Mouse (Mus musculus): Measurements from ENCODE around the gene Fgfr1op. TPM values are rescaled to one million over a fixed set of nuclear protein-coding genes. Genes with fewer than 3 reads are reported as not detected.
"Not testable (repeated sequence)": the region's sequence is repeated elsewhere in the genome, so short reads cannot be mapped to it uniquely, and the experiment has no call there.

The Fgfr1op gene
- polyA plus RNA-seq, 1 experiment from 2014 or later: 31.4 TPM

- Histone ChIP-seq H3K4me2 (ENCODE audit: low read length) (no peak overlapping the region), H3K27ac (ENCODE audit: low read depth, low read length) (no peak overlapping the region), H3K36me3 (ENCODE audit: control insufficient read depth, insufficient read depth, low read length) (peaks cover 11% of the 10 kb centered on the region), H3K4me3 (ENCODE audit: low read length) (no peak overlapping the region), H3K27me3 (replicated peaks; ENCODE audit: control insufficient read depth, insufficient read depth, low read length) (no peaks in the 10 kb centered on the region), H3K9me3 (ENCODE audit: control insufficient read depth, low read length) (no peaks in the 10 kb centered on the region), H3K4me1 (ENCODE audit: control insufficient read depth, insufficient read depth, low read depth, low read length) (no peaks in the 10 kb centered on the region), H3K9ac (ENCODE audit: low read depth, low read length) (no peak overlapping the region)
- no peak for ATAC-seq
- 91% methylated on average over 8 of the region's 8 CpGs for WGBS
Observed at GRCm38 (mm10) chr17:8195685-8196376, 30.5 kb downstream of the Fgfr1op start.

GRCm38 (mm10) chr17:8197652-8198051 lies 32.4 kb downstream of the Fgfr1op start:
- Histone ChIP-seq H3K27ac (ENCODE audit: low read depth, low read length) (no peak overlapping the region), H3K4me1 (ENCODE audit: control insufficient read depth, insufficient read depth, low read depth, low read length) (no peaks in the 10 kb centered on the region), H3K36me3 (ENCODE audit: control insufficient read depth, insufficient read depth, low read length) (peaks cover 7% of the 10 kb centered on the region), H3K4me2 (ENCODE audit: low read length) (no peak overlapping the region), H3K9ac (ENCODE audit: low read depth, low read length) (no peak overlapping the region), H3K27me3 (replicated peaks; ENCODE audit: control insufficient read depth, insufficient read depth, low read length) (no peaks in the 10 kb centered on the region), H3K9me3 (ENCODE audit: control insufficient read depth, low read length) (no peaks in the 10 kb centered on the region), H3K4me3 (ENCODE audit: low read length) (no peak overlapping the region)
- 72% methylated on average over 3 of the region's 3 CpGs for WGBS
- no peak for ATAC-seq

DNA sequence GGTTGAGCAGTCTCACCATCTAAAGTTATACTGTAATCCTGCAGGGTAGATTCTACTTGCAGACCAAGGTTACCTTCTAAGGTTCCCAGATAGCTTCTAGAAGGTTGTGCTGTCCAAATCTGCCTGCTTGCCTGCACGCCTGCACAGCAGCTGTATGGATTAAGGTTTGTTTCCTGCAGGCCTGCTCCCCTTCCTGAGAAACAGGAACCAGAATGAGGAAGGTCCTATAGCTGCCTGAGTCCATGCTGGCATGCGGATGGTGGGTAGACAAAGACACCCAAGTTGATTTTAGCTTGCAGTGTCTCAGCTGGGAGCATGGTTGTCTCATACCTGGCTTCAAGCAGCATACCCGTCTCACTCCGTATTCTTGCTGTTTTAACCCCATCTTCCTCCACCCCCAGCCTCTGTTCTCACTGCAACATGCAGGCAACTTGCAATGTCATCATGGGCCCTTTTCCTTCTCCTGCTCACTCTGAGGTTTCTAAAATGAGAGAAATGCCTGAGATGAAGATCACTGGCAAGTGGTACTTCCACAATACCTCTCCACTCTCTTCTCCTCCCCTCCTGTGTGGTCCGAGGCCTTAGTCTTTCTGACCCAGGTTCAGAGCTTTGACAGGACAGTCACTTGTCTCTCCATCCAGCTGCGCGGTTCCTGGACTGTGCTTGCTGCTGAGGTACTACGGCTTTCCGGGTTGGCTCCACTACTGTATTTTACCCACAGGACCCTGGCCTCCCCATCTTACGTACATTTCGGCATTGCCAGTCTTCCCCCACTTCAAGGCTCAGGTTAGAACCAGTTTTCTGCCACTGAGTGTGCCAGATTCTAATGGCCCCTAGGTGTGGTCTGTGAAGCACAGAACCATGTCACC lies 34.0 kb downstream of the Fgfr1op start:
- Histone ChIP-seq H3K4me3 (ENCODE audit: low read length) (no peak overlapping the region), H3K27me3 (replicated peaks; ENCODE audit: control insufficient read depth, insufficient read depth, low read length) (no peaks in the 10 kb centered on the region), H3K4me2 (ENCODE audit: low read length) (no peak overlapping the region), H3K27ac (ENCODE audit: low read depth, low read length) (no peak overlapping the region), H3K9ac (ENCODE audit: low read depth, low read length) (no peak overlapping the region), H3K4me1 (ENCODE audit: control insufficient read depth, insufficient read depth, low read depth, low read length) (no peaks in the 10 kb centered on the region), H3K9me3 (ENCODE audit: control insufficient read depth, low read length) (no peaks in the 10 kb centered on the region), H3K36me3 (ENCODE audit: control insufficient read depth, insufficient read depth, low read length) (peaks cover 3% of the 10 kb centered on the region)
- no peak for ATAC-seq
- 90% methylated on average over 11 of the region's 11 CpGs for WGBS

GRCm38 (mm10) chr17:8199936-8200330 lies 34.6 kb downstream of the Fgfr1op start:
- no peak for ATAC-seq
- 75% methylated on average over 1 of the region's 1 CpGs for WGBS
- H3K4me1 ChIP-seq (ENCODE audit: control insufficient read depth, insufficient read depth, low read depth, low read length): no peaks in the 10 kb centered on the region
- H3K4me3 ChIP-seq (ENCODE audit: low read length): no peak overlapping the region
- no peaks in the 10 kb centered on the region for H3K9me3 ChIP-seq (ENCODE audit: control insufficient read depth, low read length)
- H3K4me2 ChIP-seq (ENCODE audit: low read length): no peak overlapping the region
- H3K27ac ChIP-seq (ENCODE audit: low read depth, low read length): no peak overlapping the region
- H3K9ac ChIP-seq (ENCODE audit: low read depth, low read length): no peak overlapping the region
- H3K36me3 ChIP-seq (ENCODE audit: control insufficient read depth, insufficient read depth, low read length): no peaks in the 10 kb centered on the region; the same call in 1 of the 2 replicates
- H3K27me3 ChIP-seq (replicated peaks; ENCODE audit: control insufficient read depth, insufficient read depth, low read length): no peaks in the 10 kb centered on the region

DNA sequence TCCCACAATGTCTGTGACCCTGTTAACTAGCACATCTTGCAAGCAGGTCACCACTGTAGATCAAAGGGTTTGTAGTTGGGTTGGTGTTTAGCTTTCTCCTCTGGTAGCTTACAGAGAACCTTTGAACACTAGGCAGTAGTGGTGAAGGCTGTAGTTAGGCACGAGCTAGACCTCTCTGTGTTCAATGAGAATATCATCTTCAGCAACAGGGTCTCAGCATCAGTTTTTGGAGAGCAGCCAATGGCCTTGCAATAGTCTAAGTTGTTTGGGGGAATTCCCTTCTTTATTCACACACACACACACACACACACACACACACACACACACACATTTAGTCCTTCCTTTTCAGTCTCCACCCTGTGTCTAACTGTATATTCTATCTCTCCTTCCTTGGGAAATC lies 38.2 kb downstream of the Fgfr1op start:
- Histone ChIP-seq H3K9ac (ENCODE audit: low read depth, low read length) (no peak overlapping the region), H3K4me2 (ENCODE audit: low read length) (no peak overlapping the region), H3K27ac (ENCODE audit: low read depth, low read length) (no peak overlapping the region), H3K4me3 (ENCODE audit: low read length) (no peak overlapping the region), H3K9me3 (ENCODE audit: control insufficient read depth, low read length) (no peaks in the 10 kb centered on the region), H3K4me1 (ENCODE audit: control insufficient read depth, insufficient read depth, low read depth, low read length) (no peaks in the 10 kb centered on the region), H3K36me3 (ENCODE audit: control insufficient read depth, insufficient read depth, low read length) (no peaks in the 10 kb centered on the region), H3K27me3 (replicated peaks; ENCODE audit: control insufficient read depth, insufficient read depth, low read length) (no peaks in the 10 kb centered on the region)
- ATAC-seq: no peak
- whole genome bisulfite sequencing: 78% methylated on average over 1 of the region's 1 CpGs

DNA sequence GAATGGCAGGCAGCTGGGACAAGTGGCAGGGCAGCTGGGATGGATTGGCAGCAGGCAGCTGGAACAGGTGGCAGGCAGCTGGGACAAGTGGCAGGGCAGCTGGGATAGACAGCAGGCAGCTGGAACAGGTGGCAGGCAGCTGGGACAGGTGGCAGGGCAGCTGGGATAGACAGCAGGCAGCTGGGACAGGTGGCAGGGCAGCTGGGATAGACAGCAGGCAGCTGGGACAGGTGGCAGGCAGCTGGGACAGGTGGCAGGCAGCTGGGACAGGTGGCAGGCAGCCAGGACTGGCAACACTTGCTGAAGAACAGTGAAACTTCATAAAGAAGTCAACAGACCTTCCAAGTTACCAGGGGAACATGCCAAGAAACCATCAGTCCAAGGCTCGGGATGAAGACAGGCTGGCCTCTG lies 39.9 kb downstream of the Fgfr1op start:
- not testable (repeated sequence) for H3K4me1 ChIP-seq (ENCODE audit: control insufficient read depth, insufficient read depth, low read depth, low read length); H3K4me2 ChIP-seq (ENCODE audit: low read length); H3K9ac ChIP-seq (ENCODE audit: low read depth, low read length); H3K36me3 ChIP-seq (ENCODE audit: control insufficient read depth, insufficient read depth, low read length); H3K27me3 ChIP-seq (replicated peaks; ENCODE audit: control insufficient read depth, insufficient read depth, low read length); H3K9me3 ChIP-seq (ENCODE audit: control insufficient read depth, low read length); H3K27ac ChIP-seq (ENCODE audit: low read depth, low read length); ATAC-seq; H3K4me3 ChIP-seq (ENCODE audit: low read length)
- WGBS: 70% methylated on average over 1 of the region's 1 CpGs

- H3K27me3 ChIP-seq (replicated peaks; ENCODE audit: control insufficient read depth, insufficient read depth, low read length): no peaks in the 10 kb centered on the region
- H3K4me3 ChIP-seq (ENCODE audit: low read length): no peak overlapping the region
- WGBS: 98% methylated on average over 5 of the region's 5 CpGs
- no peaks in the 10 kb centered on the region for H3K36me3 ChIP-seq (ENCODE audit: control insufficient read depth, insufficient read depth, low read length)
- H3K9ac ChIP-seq (ENCODE audit: low read depth, low read length): no peak overlapping the region
- H3K9me3 ChIP-seq (ENCODE audit: control insufficient read depth, low read length): no peaks in the 10 kb centered on the region
- H3K4me1 ChIP-seq (ENCODE audit: control insufficient read depth, insufficient read depth, low read depth, low read length): no peaks in the 10 kb centered on the region
- H3K4me2 ChIP-seq (ENCODE audit: low read length): no peak overlapping the region
- ATAC-seq: no peak
- H3K27ac ChIP-seq (ENCODE audit: low read depth, low read length): no peak overlapping the region
Observed at GRCm38 (mm10) chr17:8206691-8207090, 41.4 kb downstream of the Fgfr1op start.

DNA sequence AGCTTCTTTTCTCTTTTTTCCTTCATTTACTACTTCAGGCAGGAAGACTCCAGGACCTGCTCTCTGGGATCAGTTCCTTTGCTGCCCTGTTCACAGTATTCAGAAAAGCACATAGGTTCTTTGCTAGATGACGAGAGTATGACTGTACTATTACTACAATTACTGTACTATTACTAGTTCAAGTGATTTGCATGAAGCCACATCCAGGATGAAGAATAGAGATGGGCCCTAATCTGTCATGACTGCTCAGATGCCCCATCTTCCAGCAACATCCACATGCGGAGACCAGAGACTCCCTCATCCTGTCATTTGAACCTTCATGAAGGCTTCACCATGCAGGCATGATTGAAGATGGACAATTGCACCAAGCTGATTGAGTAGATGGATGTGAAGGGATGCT lies 44.4 kb downstream of the Fgfr1op start:
- Histone ChIP-seq H3K27me3 (replicated peaks; ENCODE audit: control insufficient read depth, insufficient read depth, low read length) (no peaks in the 10 kb centered on the region), H3K4me2 (ENCODE audit: low read length) (no peak overlapping the region), H3K9me3 (ENCODE audit: control insufficient read depth, low read length) (no peaks in the 10 kb centered on the region), H3K9ac (ENCODE audit: low read depth, low read length) (no peak overlapping the region), H3K27ac (ENCODE audit: low read depth, low read length) (no peak overlapping the region), H3K4me1 (ENCODE audit: control insufficient read depth, insufficient read depth, low read depth, low read length) (no peaks in the 10 kb centered on the region), H3K36me3 (ENCODE audit: control insufficient read depth, insufficient read depth, low read length) (no peaks in the 10 kb centered on the region), H3K4me3 (ENCODE audit: low read length) (no peak overlapping the region)
- no peak for ATAC-seq
- WGBS: 92% methylated on average over 2 of the region's 2 CpGs

DNA sequence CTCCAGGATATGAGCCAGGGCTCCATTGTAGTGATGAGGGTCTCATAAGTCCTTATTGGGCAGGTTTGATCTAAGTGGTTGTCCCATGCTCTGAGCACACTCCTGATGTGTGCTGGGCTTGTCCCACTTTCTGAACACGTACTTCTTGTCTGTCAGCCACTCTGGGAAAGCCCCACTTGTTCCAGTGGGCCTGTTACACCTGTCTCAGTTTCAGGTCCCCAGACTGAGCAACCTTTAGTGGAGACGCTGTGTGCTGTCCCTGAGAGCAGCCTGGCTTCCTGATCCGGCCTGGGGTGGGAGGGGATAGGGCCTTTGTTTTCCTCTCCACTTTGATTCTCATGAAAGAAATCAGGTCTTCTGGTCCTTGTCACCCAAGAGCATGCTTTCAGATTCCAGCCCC lies 44.9 kb downstream of the Fgfr1op start:
- no peaks in the 10 kb centered on the region for H3K27me3 ChIP-seq (replicated peaks; ENCODE audit: control insufficient read depth, insufficient read depth, low read length)

More for the DNA sequence above, 44.9 kb downstream of the Fgfr1op start:
- no peak overlapping the region for H3K4me3 ChIP-seq (ENCODE audit: low read length)
- 55% methylated on average over 3 of the region's 3 CpGs for WGBS
- H3K36me3 ChIP-seq (ENCODE audit: control insufficient read depth, insufficient read depth, low read length): no peaks in the 10 kb centered on the region
- no peak overlapping the region for H3K9ac ChIP-seq (ENCODE audit: low read depth, low read length)
- no peak overlapping the region for H3K27ac ChIP-seq (ENCODE audit: low read depth, low read length)
- H3K9me3 ChIP-seq (ENCODE audit: control insufficient read depth, low read length): no peaks in the 10 kb centered on the region
- ATAC-seq: no peak
- H3K4me2 ChIP-seq (ENCODE audit: low read length): no peak overlapping the region
- no peaks in the 10 kb centered on the region for H3K4me1 ChIP-seq (ENCODE audit: control insufficient read depth, insufficient read depth, low read depth, low read length)

Data from hindbrain, embryonic 16.5 days (tissue).